In the genomic region with DNA sequence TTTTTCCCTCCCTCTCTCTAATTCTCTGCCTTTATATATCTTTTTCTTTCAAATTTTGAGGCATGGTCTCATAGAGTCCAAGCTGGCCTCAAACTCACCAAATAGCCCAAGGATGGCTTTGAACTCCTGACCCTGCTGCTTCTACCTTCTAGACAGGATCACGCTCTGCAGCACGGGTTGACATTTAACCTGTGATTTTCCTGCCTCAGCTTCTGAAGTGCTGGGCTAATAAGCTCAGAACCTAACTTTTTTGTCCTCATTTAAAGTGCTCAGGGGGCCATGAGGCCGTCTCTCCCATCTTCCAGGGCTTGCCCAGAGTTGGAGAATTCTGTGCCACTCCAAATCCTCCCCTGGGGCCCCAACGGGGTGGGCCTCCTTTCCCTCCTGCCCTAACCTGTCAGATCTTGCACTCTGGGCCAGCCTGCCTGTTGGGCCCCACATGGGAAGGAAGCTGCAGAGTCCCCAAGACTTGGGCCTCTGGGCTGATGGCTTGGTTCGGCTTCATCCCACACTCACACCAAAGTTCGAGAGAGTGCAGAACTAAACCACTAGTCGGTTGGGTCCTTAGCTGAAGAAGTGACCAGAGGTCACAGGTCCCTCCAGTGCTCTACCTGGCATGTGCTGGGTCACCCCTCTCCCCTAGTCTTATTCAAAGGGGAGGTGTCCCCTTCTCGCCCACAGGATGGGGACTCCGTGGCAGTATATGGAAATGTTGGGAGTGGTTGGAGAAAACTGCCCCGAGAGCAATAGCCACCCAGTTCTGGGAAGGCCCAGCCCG, we compare ENCODE assay signal across 9 mouse cellular contexts. TPM values are rescaled to one million over a fixed set of nuclear protein-coding genes. Genes with fewer than 3 reads are reported as not detected.
DNase-seq lines count a peak whose midpoint lies in the region; ATAC-seq lines count a peak whose summit lies in the region.
"Had no signal": no experiment of that assay in that cellular context is flagged by ENCODE, and none has a peak within 500 bp of the region (broad histone marks: within the 10 kb centered on the region; RNA-seq: fewer than 3 reads in every experiment).

No protein-coding gene starts in this region.

- no peak for ATAC-seq in kidney, embryonic 15.5 days (replicated peaks; ENCODE audit: low FRiP score)
- no peak for ATAC-seq in hindbrain, embryonic 13.5 days (ENCODE audit: low FRiP score)
- no peak for ATAC-seq in midbrain, embryonic 14.5 days (ENCODE audit: low FRiP score, low TSS enrichment)
- no peak for ATAC-seq in cerebellum, adult (ENCODE audit: insufficient number of reproducible peaks, low FRiP score, low TSS enrichment)

- H3K9me3 ChIP-seq in kidney, embryonic 15.5 days (replicated peaks): no peaks in the 10 kb centered on the region
- H3K9me3 ChIP-seq in hindbrain, embryonic 13.5 days: no peaks in the 10 kb centered on the region
- H3K9me3 ChIP-seq in midbrain, embryonic 14.5 days (ENCODE audit: control insufficient read depth, low read length): no peaks in the 10 kb centered on the region

- H3K4me2 ChIP-seq in kidney, embryonic 15.5 days: peak overlapping the region; percentile 84
- H3K4me2 ChIP-seq in hindbrain, embryonic 13.5 days: peak overlapping the region; percentile 67; the same call in 1 of the 2 replicates
- no peak overlapping the region; the same call in 1 of the 2 replicates for H3K4me2 ChIP-seq in midbrain, embryonic 14.5 days (ENCODE audit: low read length)

- H3K27ac ChIP-seq in kidney, embryonic 15.5 days: peak overlapping the region; percentile 97
- H3K27ac ChIP-seq in brown adipose tissue, adult 24 weeks (replicated peaks; ENCODE audit: low read depth, low read length): peak overlapping the region; percentile 75
- H3K27ac ChIP-seq in hindbrain, embryonic 13.5 days: peak overlapping the region; percentile 89
- H3K27ac ChIP-seq in midbrain, embryonic 14.5 days (replicated peaks; ENCODE audit: low read depth, low read length): 0 out of 2 replicates have a peak overlapping the region, but pooled peaks have one; percentile 42

- WGBS in kidney, embryonic 15.5 days: 41% methylated on average over 11 of the region's 11 CpGs
- 64% methylated on average over 11 of the region's 11 CpGs for WGBS in hindbrain, embryonic 13.5 days
- 54% methylated on average over 11 of the region's 11 CpGs for WGBS in midbrain, embryonic 14.5 days

- no peaks in the 10 kb centered on the region for H3K36me3 ChIP-seq in kidney, embryonic 15.5 days
- no peaks in the 10 kb centered on the region for H3K36me3 ChIP-seq in hindbrain, embryonic 13.5 days
- no peaks in the 10 kb centered on the region for H3K36me3 ChIP-seq in midbrain, embryonic 14.5 days (ENCODE audit: control insufficient read depth, insufficient read depth, low read length)

- H3K27me3 ChIP-seq in kidney, embryonic 15.5 days: no peaks in the 10 kb centered on the region
- peaks cover 44% of the 10 kb centered on the region for H3K27me3 ChIP-seq in hindbrain, embryonic 13.5 days
- no peaks in the 10 kb centered on the region; the same call in 1 of the 2 replicates for H3K27me3 ChIP-seq in midbrain, embryonic 14.5 days (ENCODE audit: control insufficient read depth, insufficient read depth, low read length)

- no peak for DNase-seq in kidney, adult 8-10 months
- no peak for DNase-seq in midbrain, embryonic 14.5 days
- DNase-seq in frontal cortex, postnatal 14 days (ENCODE audit: low spot score in 2 of 2): no peak
- no peak for DNase-seq in lung, postnatal 14 days
- DNase-seq: layer of hippocampus, adult 9-11 months had no signal

- peak overlapping the region; percentile 72; the same call in 1 of the 2 replicates for H3K9ac ChIP-seq in kidney, embryonic 15.5 days
- H3K9ac ChIP-seq in hindbrain, embryonic 13.5 days: no peak overlapping the region; the same call in 1 of the 2 replicates
- no peak overlapping the region for H3K9ac ChIP-seq in midbrain, embryonic 14.5 days (replicated peaks; ENCODE audit: low read length)

- peak overlapping the region; percentile 67; the same call in 1 of the 2 replicates for H3K4me3 ChIP-seq in kidney, embryonic 15.5 days (replicated peaks)
- no peak overlapping the region for H3K4me3 ChIP-seq in brown adipose tissue, adult 24 weeks (ENCODE audit: insufficient read depth, low read depth, low read length)
- H3K4me3 ChIP-seq in hindbrain, embryonic 13.5 days: no peak overlapping the region
- H3K4me3 ChIP-seq in midbrain, embryonic 14.5 days (replicated peaks; ENCODE audit: low read depth, low read length): no peak overlapping the region

- H3K4me1 ChIP-seq in kidney, embryonic 15.5 days: peaks cover 74% of the 10 kb centered on the region
- H3K4me1 ChIP-seq in brown adipose tissue, adult 24 weeks (ENCODE audit: control insufficient read depth, insufficient read depth, insufficient read length, low read length): peaks cover 5% of the 10 kb centered on the region; the same call in 1 of the 2 replicates
- peaks cover 66% of the 10 kb centered on the region for H3K4me1 ChIP-seq in hindbrain, embryonic 13.5 days (replicated peaks)
- H3K4me1 ChIP-seq in midbrain, embryonic 14.5 days (ENCODE audit: control insufficient read depth, insufficient read depth, low read length): peaks cover 42% of the 10 kb centered on the region

RNA-seq across cellular contexts. Expression of a gene that starts 14.5 kb away (rescaled TPM):
- polyA plus RNA-seq in kidney, embryonic 15.5 days (2015; fragmentation: Nextera tagmentation; extraction: Ambion mirVana): 3.6 and 4.7 TPM in 2 replicates
- not detected in 2 replicates for polyA plus RNA-seq in brown adipose tissue, adult 24 weeks (2012; ENCODE audit: insufficient read depth, insufficient read length, missing spikeins)
- 10.3 and 10.9 TPM in 2 replicates for polyA plus RNA-seq in hindbrain, embryonic 13.5 days (2015; fragmentation: Nextera tagmentation; extraction: Ambion mirVana)
- polyA plus RNA-seq in midbrain, embryonic 14.5 days (2014; fragmentation: Nextera tagmentation; extraction: Ambion mirVana): 9.4 and 11.7 TPM in 2 replicates

RNA-seq across cellular contexts. Expression of a gene that starts 37.3 kb away (rescaled TPM):
- polyA plus RNA-seq in kidney, embryonic 15.5 days (2015; fragmentation: Nextera tagmentation; extraction: Ambion mirVana): 16.6 and 17.3 TPM in 2 replicates
- 2.7 and 2.8 TPM in 2 replicates for polyA plus RNA-seq in brown adipose tissue, adult 24 weeks (2012; ENCODE audit: insufficient read depth, insufficient read length, missing spikeins)
- 38.5 and 39.1 TPM in 2 replicates for polyA plus RNA-seq in hindbrain, embryonic 13.5 days (2015; fragmentation: Nextera tagmentation; extraction: Ambion mirVana)
- polyA plus RNA-seq in midbrain, embryonic 14.5 days (2014; fragmentation: Nextera tagmentation; extraction: Ambion mirVana): 28.7 and 35.6 TPM in 2 replicates

RNA-seq across cellular contexts. Expression of a gene that starts 50.0 kb away (rescaled TPM):
- polyA plus RNA-seq in kidney, embryonic 15.5 days (2015; fragmentation: Nextera tagmentation; extraction: Ambion mirVana): 336 and 355 TPM in 2 replicates
- 245 and 259 TPM in 2 replicates for polyA plus RNA-seq in brown adipose tissue, adult 24 weeks (2012; ENCODE audit: insufficient read depth, insufficient read length, missing spikeins)
- polyA plus RNA-seq in hindbrain, embryonic 13.5 days (2015; fragmentation: Nextera tagmentation; extraction: Ambion mirVana): 263 and 280 TPM in 2 replicates
- polyA plus RNA-seq in midbrain, embryonic 14.5 days (2014; fragmentation: Nextera tagmentation; extraction: Ambion mirVana): 261 and 282 TPM in 2 replicates

RNA-seq across cellular contexts. Expression of a gene that starts 51.7 kb away (rescaled TPM):
- 1.7 and 2.0 TPM in 2 replicates for polyA plus RNA-seq in kidney, embryonic 15.5 days (2015; fragmentation: Nextera tagmentation; extraction: Ambion mirVana)
- polyA plus RNA-seq in brown adipose tissue, adult 24 weeks (2012; ENCODE audit: insufficient read depth, insufficient read length, missing spikeins): 0.79 TPM in 1 of 2 replicates, not detected in the other
- polyA plus RNA-seq in hindbrain, embryonic 13.5 days (2015; fragmentation: Nextera tagmentation; extraction: Ambion mirVana): 1.9 and 2.9 TPM in 2 replicates
- 1.8 and 1.9 TPM in 2 replicates for polyA plus RNA-seq in midbrain, embryonic 14.5 days (2014; fragmentation: Nextera tagmentation; extraction: Ambion mirVana)

RNA-seq across cellular contexts. Expression of a gene that starts 51.8 kb away (rescaled TPM):
- polyA plus RNA-seq in kidney, embryonic 15.5 days (2015; fragmentation: Nextera tagmentation; extraction: Ambion mirVana): 22.0 and 28.7 TPM in 2 replicates
- polyA plus RNA-seq in brown adipose tissue, adult 24 weeks (2012; ENCODE audit: insufficient read depth, insufficient read length, missing spikeins): 6.8 and 7.1 TPM in 2 replicates
- 24.4 and 26.5 TPM in 2 replicates for polyA plus RNA-seq in hindbrain, embryonic 13.5 days (2015; fragmentation: Nextera tagmentation; extraction: Ambion mirVana)
- polyA plus RNA-seq in midbrain, embryonic 14.5 days (2014; fragmentation: Nextera tagmentation; extraction: Ambion mirVana): 28.9 and 33.1 TPM in 2 replicates

Comparison
In these comparisons a context has a peak if more than half of its experiments do, and no peak if none do; other contexts are left out.
1. H3K27ac ChIP-seq: peak in every context shown above with its lines; median percentile 97 in kidney, embryonic 15.5 days; 89 in hindbrain, embryonic 13.5 days; 75 in brown adipose tissue, adult 24 weeks; 42 in midbrain, embryonic 14.5 days.